Comparison of ENCODE assay signal across 8 mouse cellular contexts in the genomic region with DNA sequence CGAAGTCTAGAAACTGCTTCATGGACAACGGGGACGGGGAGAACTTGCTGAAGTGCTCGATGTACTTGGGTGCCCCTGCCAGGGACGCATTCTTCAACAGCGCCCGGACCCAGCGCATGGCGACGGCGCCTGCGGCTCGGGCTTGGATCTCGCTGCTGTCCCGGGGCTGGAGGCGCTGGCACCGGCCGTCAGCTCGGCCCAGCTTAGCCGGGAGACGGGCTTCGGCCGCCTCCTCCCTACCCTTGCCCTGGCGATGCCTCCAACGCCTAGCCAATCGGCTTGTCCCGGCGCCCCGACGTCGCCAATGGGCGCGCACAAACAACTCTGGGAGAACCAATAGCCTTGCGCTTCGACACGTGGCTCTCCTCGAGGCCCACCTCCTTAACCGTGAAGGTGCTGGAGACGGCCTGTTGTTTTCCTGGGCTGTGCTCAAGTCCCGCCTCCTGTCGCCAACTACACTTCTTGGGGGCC. TPM values are rescaled to one million over a fixed set of nuclear protein-coding genes. Genes with fewer than 3 reads are reported as not detected.
DNase-seq lines count a peak whose midpoint lies in the region; ATAC-seq and TF ChIP-seq lines count a peak whose summit lies in the region.

Gene Pdk2, minus strand, starts transcription at position 216 of the 471 bp plus-strand sequence.

- H3K36me3 ChIP-seq in embryonic facial prominence, embryonic 15.5 days: 0 out of 2 replicates have a peak, but pooled peaks cover 13% of the 10 kb centered on the region
- H3K36me3 ChIP-seq in heart, adult 2 months (ENCODE audit: control insufficient read depth, insufficient read depth, low read length): no peaks in the 10 kb centered on the region
- peaks cover 5% of the 10 kb centered on the region; the same call in 1 of the 2 replicates for H3K36me3 ChIP-seq in kidney, adult 2 months (ENCODE audit: control insufficient read depth, insufficient read depth, low read length)
- H3K36me3 ChIP-seq in limb, embryonic 11.5 days (ENCODE audit: control insufficient read depth, insufficient read depth, low read length): no peaks in the 10 kb centered on the region
- H3K36me3 ChIP-seq in midbrain, embryonic 13.5 days: no peaks in the 10 kb centered on the region
- H3K36me3 ChIP-seq in small intestine, adult 2 months (ENCODE audit: control insufficient read depth, insufficient read depth, low read length): peaks cover 40% of the 10 kb centered on the region

- peak; percentile 97 for DNase-seq in 3T3-L1 (ENCODE audit: low read depth, low spot score)
- peak; percentile 94 to 98 for DNase-seq in heart, adult 2 months
- DNase-seq in kidney, adult 2 months: peak; percentile 99
- DNase-seq in limb, embryonic 11.5 days (ENCODE audit: low spot score): peak; percentile 94

- peak within 1 kb of the TSS; percentile 86 for H3K4me2 ChIP-seq in embryonic facial prominence, embryonic 15.5 days (replicated peaks)
- H3K4me2 ChIP-seq in limb, embryonic 11.5 days (ENCODE audit: low read depth, severe bottlenecking): peak within 1 kb of the TSS; percentile 66
- H3K4me2 ChIP-seq in midbrain, embryonic 13.5 days (replicated peaks): peak within 1 kb of the TSS; percentile 72

- H3K4me1 ChIP-seq in bone marrow macrophage, adult 2 months (ENCODE audit: control insufficient read depth, insufficient read depth, low read length): peaks cover 5% of the 10 kb centered on the region
- peaks cover 20% of the 10 kb centered on the region for H3K4me1 ChIP-seq in embryonic facial prominence, embryonic 15.5 days
- H3K4me1 ChIP-seq in heart, adult 2 months (ENCODE audit: control insufficient read depth, insufficient read depth, low read length): no peaks in the 10 kb centered on the region; the same call in 1 of the 2 replicates
- H3K4me1 ChIP-seq in kidney, adult 2 months (ENCODE audit: control insufficient read depth, insufficient read depth, low read length): peaks cover 26% of the 10 kb centered on the region
- peaks cover 4% of the 10 kb centered on the region; the same call in 1 of the 2 replicates for H3K4me1 ChIP-seq in limb, embryonic 11.5 days (ENCODE audit: control insufficient read depth, insufficient read depth, low read length)
- H3K4me1 ChIP-seq in midbrain, embryonic 13.5 days (replicated peaks): peaks cover 19% of the 10 kb centered on the region
- peaks cover 24% of the 10 kb centered on the region for H3K4me1 ChIP-seq in small intestine, adult 2 months (ENCODE audit: control insufficient read depth, insufficient read depth, insufficient read length, low read length)

- ATAC-seq in embryonic facial prominence, embryonic 15.5 days (ENCODE audit: insufficient number of reproducible peaks, low FRiP score, low TSS enrichment, low read depth): peak; percentile 96
- ATAC-seq in limb, embryonic 11.5 days (ENCODE audit: insufficient number of reproducible peaks, low FRiP score, low TSS enrichment, low read depth): peak; percentile 95
- peak; percentile 98 for ATAC-seq in midbrain, embryonic 13.5 days

- peak within 1 kb of the TSS; percentile 86 for H3K9ac ChIP-seq in embryonic facial prominence, embryonic 15.5 days
- peak within 1 kb of the TSS; percentile 88 for H3K9ac ChIP-seq in heart, adult 2 months (ENCODE audit: low read depth, low read length)
- peak within 1 kb of the TSS; percentile 52 for H3K9ac ChIP-seq in limb, embryonic 11.5 days (ENCODE audit: low read length)
- H3K9ac ChIP-seq in midbrain, embryonic 13.5 days (replicated peaks): peak within 1 kb of the TSS; percentile 74

- under 1% methylated on average over 41 of the region's 41 CpGs for WGBS in embryonic facial prominence, embryonic 15.5 days
- under 1% methylated on average over 41 of the region's 41 CpGs for WGBS in heart, adult 2 months
- WGBS in kidney, adult 2 months: under 1% methylated on average over 41 of the region's 41 CpGs
- WGBS in limb, embryonic 11.5 days: under 1% methylated on average over 41 of the region's 41 CpGs
- under 1% methylated on average over 41 of the region's 41 CpGs for WGBS in midbrain, embryonic 13.5 days
- under 1% methylated on average over 41 of the region's 41 CpGs for WGBS in small intestine, adult 2 months

- H3K79me2 ChIP-seq in heart, adult 2 months (replicated peaks; ENCODE audit: control insufficient read depth, insufficient read depth, low read length): peaks cover 1% of the 10 kb centered on the region; the same call in 1 of the 2 replicates

- intact Hi-C loops in heart, adult 2 months (cut with DNase I): loop anchor here (2.0 to 10.0 kb wide), 4 partner anchors 34 to 484 kb away; partner anchors contain the start of gene Col1a1

- H3K27ac ChIP-seq in bone marrow macrophage, adult 2 months (ENCODE audit: insufficient read depth, low read depth, low read length): peak within 1 kb of the TSS; percentile 1; the same call in 1 of the 2 replicates
- peak within 1 kb of the TSS; percentile 79 for H3K27ac ChIP-seq in embryonic facial prominence, embryonic 15.5 days (replicated peaks)
- peak within 1 kb of the TSS; percentile 98 for H3K27ac ChIP-seq in heart, adult 2 months
- peak within 1 kb of the TSS; percentile 99 for H3K27ac ChIP-seq in kidney, adult 2 months (ENCODE audit: insufficient read depth, low read depth, low read length)
- no peak within 1 kb of the TSS for H3K27ac ChIP-seq in limb, embryonic 11.5 days (replicated peaks; ENCODE audit: low read depth, low read length)
- peak within 1 kb of the TSS; percentile 40 for H3K27ac ChIP-seq in midbrain, embryonic 13.5 days
- peak within 1 kb of the TSS; percentile 92 for H3K27ac ChIP-seq in small intestine, adult 2 months (ENCODE audit: insufficient read depth, low read depth, low read length)

- no peaks in the 10 kb centered on the region for H3K27me3 ChIP-seq in embryonic facial prominence, embryonic 15.5 days
- no peaks in the 10 kb centered on the region for H3K27me3 ChIP-seq in heart, adult 2 months (ENCODE audit: control insufficient read depth, insufficient read depth, low read length)
- H3K27me3 ChIP-seq in kidney, adult 2 months (replicated peaks; ENCODE audit: control insufficient read depth, insufficient read depth, low read length): no peaks in the 10 kb centered on the region
- no peaks in the 10 kb centered on the region for H3K27me3 ChIP-seq in limb, embryonic 11.5 days (ENCODE audit: control insufficient read depth, insufficient read depth, low read length)
- H3K27me3 ChIP-seq in midbrain, embryonic 13.5 days: 0 out of 2 replicates have a peak, but pooled peaks cover 18% of the 10 kb centered on the region
- no peaks in the 10 kb centered on the region for H3K27me3 ChIP-seq in small intestine, adult 2 months (ENCODE audit: control insufficient read depth, insufficient read depth, low read length)

- 0 out of 2 replicates have a peak, but pooled peaks have one; percentile 50 for TF ChIP-seq POLR2A in bone marrow macrophage, adult 2 months (IDR thresholded peaks at IDR 0.05; ENCODE audit: borderline replicate concordance, low read depth, low read length)
- peak; percentile 88 for TF ChIP-seq POLR2A in heart, adult 2 months (IDR thresholded peaks at IDR 0.05; ENCODE audit: insufficient read depth, low read depth, low read length)
- TF ChIP-seq POLR2A in kidney, adult 2 months (IDR thresholded peaks at IDR 0.05; ENCODE audit: low read depth, low read length): peak; percentile 88
- peak; percentile 95 for TF ChIP-seq POLR2A in small intestine, adult 2 months (IDR thresholded peaks at IDR 0.05; ENCODE audit: low read depth, low read length)

- no peaks in the 10 kb centered on the region for H3K9me3 ChIP-seq in embryonic facial prominence, embryonic 15.5 days (replicated peaks)
- H3K9me3 ChIP-seq in limb, embryonic 11.5 days (ENCODE audit: control insufficient read depth, low read length): no peaks in the 10 kb centered on the region
- no peaks in the 10 kb centered on the region for H3K9me3 ChIP-seq in midbrain, embryonic 13.5 days

- TF ChIP-seq EP300 in heart, adult 2 months (IDR thresholded peaks at IDR 0.05; ENCODE audit: insufficient read depth, low read depth, low read length): peak; percentile 69; the same call in 1 of the 2 replicates

- peak within 1 kb of the TSS; percentile 76 for H3K4me3 ChIP-seq in bone marrow macrophage, adult 2 months (ENCODE audit: insufficient read depth, low read length)
- H3K4me3 ChIP-seq in embryonic facial prominence, embryonic 15.5 days (replicated peaks): peak within 1 kb of the TSS; percentile 79
- peak within 1 kb of the TSS; percentile 83 for H3K4me3 ChIP-seq in heart, adult 2 months
- H3K4me3 ChIP-seq in kidney, adult 2 months (ENCODE audit: insufficient read depth, low read depth, low read length): peak within 1 kb of the TSS; percentile 87
- peak within 1 kb of the TSS; percentile 59 for H3K4me3 ChIP-seq in limb, embryonic 11.5 days (ENCODE audit: low read depth, low read length)
- H3K4me3 ChIP-seq in midbrain, embryonic 13.5 days (replicated peaks): peak within 1 kb of the TSS; percentile 66
- peak within 1 kb of the TSS; percentile 70 for H3K4me3 ChIP-seq in small intestine, adult 2 months (ENCODE audit: low read depth, low read length)

- no peak for TF ChIP-seq CTCF in bone marrow macrophage, adult 2 months (IDR thresholded peaks at IDR 0.05; ENCODE audit: low read depth, low read length)
- TF ChIP-seq CTCF in heart, adult 2 months (IDR thresholded peaks at IDR 0.05): no peak
- no peak for TF ChIP-seq CTCF in kidney, adult 2 months (conservative IDR thresholded peaks at IDR 0.05; ENCODE audit: insufficient read depth, insufficient read length, low read depth, low read length)
- TF ChIP-seq CTCF in small intestine, adult 2 months (IDR thresholded peaks at IDR 0.05; ENCODE audit: extremely low read depth, insufficient read length, insufficient replicate concordance, low read depth, low read length): no peak

RNA-seq across cellular contexts. Expression of gene Pdk2, which starts in this region (rescaled TPM):
- polyA plus RNA-seq in bone marrow macrophage, adult 2 months (2012; ENCODE audit: insufficient read depth, insufficient read length, missing spikeins): 23.4 and 24.5 TPM in 2 replicates
- 33.7 and 41.8 TPM in 2 replicates for polyA plus RNA-seq in embryonic facial prominence, embryonic 15.5 days (2015; fragmentation: Nextera tagmentation; extraction: Ambion mirVana)
- total RNA-seq in heart, adult 2 months (2021): 100 to 1,000 TPM; 393 to 479 TPM
- 518 and 592 TPM in 2 replicates for polyA plus RNA-seq in heart, adult 2 months (2012; rRNA removed)
- 430 and 469 TPM in 2 replicates for polyA plus RNA-seq in kidney, adult 2 months (2012; rRNA removed)
- polyA plus RNA-seq in limb, embryonic 11.5 days (2014; fragmentation: Nextera tagmentation; extraction: Ambion mirVana): 19.3 and 20.1 TPM in 2 replicates
- polyA plus RNA-seq in midbrain, embryonic 13.5 days (2015; fragmentation: Nextera tagmentation; extraction: Ambion mirVana): 21.4 and 24.7 TPM in 2 replicates
- 67.7 and 167 TPM in 2 replicates for polyA plus RNA-seq in small intestine, adult 2 months (2012; rRNA removed)
